Mouse (Mus musculus) adrenal gland, postnatal 14 days (tissue): Measurements from ENCODE around the gene Ptms. TPM values are rescaled to one million over a fixed set of nuclear protein-coding genes. Genes with fewer than 3 reads are reported as not detected.
A peak's percentile ranks its signal among the peaks of the same experiment; 100 is the strongest.
"Not testable (repeated sequence)": the region's sequence is repeated elsewhere in the genome, so short reads cannot be mapped to it uniquely, and the experiment has no call there.

Source experiments
- DNase-seq: peaks from one replicate; pipeline ENCODE4 v3.0.0; 2021; ENCODE audit warnings: mixed read lengths
- total RNA-seq: library from RNA; stranded (reverse); gene quantifications from 2 replicates; pipeline ENCODE4 v1.2.3, GENCODE M21; 2021

The Ptms gene
- total RNA-seq, 1 experiment from 2014 or later, result 917 TPM

GRCm38 (mm10) chr6:124904991-124905860 lies 14.7 kb downstream of the Ptms start:
- no peak for DNase-seq

- DNase-seq, result peak; percentile 76
Observed at GRCm38 (mm10) chr6:124904161-124904981, 15.5 kb downstream of the Ptms start.

- peak; percentile 98 for DNase-seq
Observed at GRCm38 (mm10) chr6:124903580-124904151, 16.2 kb downstream of the Ptms start.

- no peak for DNase-seq
Observed at GRCm38 (mm10) chr6:124901851-124902250, 18.1 kb downstream of the Ptms start.

- DNase-seq, result no peak
Observed at GRCm38 (mm10) chr6:124900801-124901480, 19.0 kb downstream of the Ptms start.

GRCm38 (mm10) chr6:124900056-124900800 lies 19.7 kb downstream of the Ptms start:
- no peak for DNase-seq

GRCm38 (mm10) chr6:124898359-124898758 lies 21.5 kb downstream of the Ptms start:
- DNase-seq, result no peak

GRCm38 (mm10) chr6:124894113-124894512 lies 25.8 kb downstream of the Ptms start:
- not testable (repeated sequence) for DNase-seq

- no peak for DNase-seq
Observed at GRCm38 (mm10) chr6:124890997-124891396, 28.9 kb downstream of the Ptms start.

- DNase-seq, result no peak
Observed at GRCm38 (mm10) chr6:124888555-124889125, 31.3 kb downstream of the Ptms start.

- no peak for DNase-seq
Observed at GRCm38 (mm10) chr6:124887986-124888385, 31.9 kb downstream of the Ptms start, which contains the start of gene Cd4. Cd4 (minus strand) TSS chr6:124888221.

GRCm38 (mm10) chr6:124885956-124886381 lies 33.9 kb downstream of the Ptms start:
- DNase-seq, result no peak

GRCm38 (mm10) chr6:124884714-124885500 lies 35.0 kb downstream of the Ptms start:
- DNase-seq, result peak; percentile 32

- DNase-seq, result no peak
Observed at GRCm38 (mm10) chr6:124883351-124883750, 36.6 kb downstream of the Ptms start.

GRCm38 (mm10) chr6:124881821-124882220 lies 38.1 kb downstream of the Ptms start:
- no peak for DNase-seq

GRCm38 (mm10) chr6:124879390-124879789 lies 40.5 kb downstream of the Ptms start:
- no peak for DNase-seq

- no peak for DNase-seq
Observed at GRCm38 (mm10) chr6:124874348-124874747, 45.6 kb downstream of the Ptms start.

GRCm38 (mm10) chr6:124866560-124866959 lies 53.3 kb downstream of the Ptms start:
- DNase-seq, result no peak

GRCm38 (mm10) chr6:124865766-124866362 lies 54.0 kb downstream of the Ptms start:
- no peak for DNase-seq
